14 mouse cellular contexts compared by ENCODE assay signal in genomic region chr10:102836567-102837224, GRCm38 (mm10).
DNase-seq lines count a peak whose midpoint lies in the region; ATAC-seq and TF ChIP-seq lines count a peak whose summit lies in the region.
"Had no signal": no experiment of that assay in that cellular context is flagged by ENCODE, and none has a peak within 500 bp of the region (broad histone marks: within the 10 kb centered on the region; RNA-seq: fewer than 3 reads in every experiment).

No protein-coding gene starts in this region.

- H3K4me3 ChIP-seq in E14TG2a.4 (replicated peaks; ENCODE audit: low read length) = no peak overlapping the region
- H3K4me3 ChIP-seq: limb, embryonic 15.5 days; myocyte had no signal

- H3K4me1 ChIP-seq in E14TG2a.4 (replicated peaks; ENCODE audit: low read depth, low read length) = no peaks in the 10 kb centered on the region
- H3K4me1 ChIP-seq: limb, embryonic 15.5 days had no signal

- no peaks in the 10 kb centered on the region for H3K36me3 ChIP-seq in E14TG2a.4 (ENCODE audit: insufficient read depth, low read length)
- H3K36me3 ChIP-seq: limb, embryonic 15.5 days had no signal

- no peaks in the 10 kb centered on the region for H3K27me3 ChIP-seq in E14TG2a.4 (ENCODE audit: insufficient read depth, low read length)
- no peaks in the 10 kb centered on the region for H3K27me3 ChIP-seq in Patski
- H3K27me3 ChIP-seq: limb, embryonic 15.5 days had no signal

- in situ Hi-C loops in Patski (cut with MboI; ENCODE audit: low pct_unique_long_range_greater_than_20kb) = no loop called here

- H3K9me3 ChIP-seq in E14TG2a.4 (ENCODE audit: low read length) = no peaks in the 10 kb centered on the region
- H3K9me3 ChIP-seq: limb, embryonic 15.5 days had no signal

- peak; percentile 3 for DNase-seq in kidney, adult 9 months
- no peak for DNase-seq in kidney, postnatal 36 days
- no peak for DNase-seq in Patski (ENCODE audit: low read depth, low spot score)
- DNase-seq in cerebellum, postnatal 4 days (ENCODE audit: low spot score in 2 of 2) = no peak
- DNase-seq in adrenal gland, adult 8-10 months = no peak
- DNase-seq: cerebellum, adult 9-11 months; kidney, postnatal 25 days; right cerebral cortex, postnatal 4 days had no signal

- ATAC-seq in Patski = no peak
- ATAC-seq in granulocyte monocyte progenitor cell, adult 5-6 weeks (replicated peaks; ENCODE audit: poor library complexity, severe bottlenecking) = peak; percentile 59
- no peak for ATAC-seq in inflammation-experienced regulatory T-cells, adult 6 months
- ATAC-seq: activated CD4-positive, CD25-positive, alpha-beta regulatory T cell, adult 4 months had no signal

- TF ChIP-seq CTCF in E14TG2a.4 (conservative IDR thresholded peaks at IDR 0.05; ENCODE audit: low read length) = peak; percentile 49; the same call in 1 of the 2 replicates
- TF ChIP-seq CTCF in Patski (IDR thresholded peaks at IDR 0.05) = peak; percentile 53

- CTCF ChIA-PET in Patski (lab: Charles Lee) = interaction anchor here (0.8 to 1.9 kb wide), 4 partner anchors 15 to 387 kb away, joined by 3 to 5 read pairs (median 4); no protein-coding TSS in a partner anchor

- POLR2A ChIA-PET in Patski (lab: Charles Lee) = no interaction called here
